Mouse (Mus musculus) cerebellum, postnatal 14 days (tissue): ENCODE measurements around the gene Atp2b2.

Experiments
- DNase-seq, 2 experiments: peaks; one replicate each; pipeline ENCODE4 v3.0.0; 2021; ENCODE audit warnings: mixed read lengths in 2 of 2

Gene Atp2b2

GRCm38 (mm10) chr6:113856095-113856646 lies 186.2 kb downstream of the Atp2b2 start:
- peak; percentile 59 to 66 for DNase-seq

DNA sequence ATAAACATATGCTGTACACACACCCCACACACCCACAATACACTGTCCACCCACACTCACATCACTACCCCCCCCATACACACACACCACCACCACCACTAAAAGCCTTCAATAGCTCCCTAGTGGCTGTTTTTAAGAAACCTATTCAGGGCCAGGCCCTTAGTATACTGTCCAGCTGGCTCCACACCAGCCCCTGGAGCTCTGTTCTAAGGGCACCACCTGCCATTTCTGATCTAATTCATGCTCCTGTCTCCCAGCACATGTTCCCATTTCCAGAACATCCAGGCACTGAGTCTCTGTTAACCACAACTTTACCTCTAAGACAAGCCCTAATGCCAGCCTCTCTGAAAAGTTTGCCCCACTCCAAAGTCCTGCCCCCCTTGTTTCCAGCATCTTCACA lies 186.8 kb downstream of the Atp2b2 start:
- peak; percentile 77 to 79 for DNase-seq

DNA sequence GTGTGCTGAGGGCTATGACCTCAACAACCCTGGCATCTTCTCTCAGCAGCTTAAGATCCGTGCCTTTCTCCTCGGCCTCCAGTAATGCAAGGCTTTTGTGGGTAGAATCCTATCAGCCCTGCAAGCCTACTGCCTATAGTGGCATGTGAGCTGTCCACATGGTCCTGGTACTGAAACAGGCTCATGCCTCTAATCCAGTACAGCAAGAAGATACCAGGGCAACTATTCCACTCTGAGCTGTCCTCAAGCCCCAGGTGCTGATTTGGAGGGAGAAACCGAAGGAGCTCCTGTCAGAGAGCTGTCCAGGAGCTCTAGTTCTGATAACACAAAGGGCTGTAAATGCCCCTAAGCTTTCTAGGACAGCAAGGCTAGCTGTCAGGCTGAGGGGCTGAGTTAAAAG lies 190.1 kb downstream of the Atp2b2 start:
- DNase-seq = no peak

- no peak for DNase-seq
These were observed 192.6 kb downstream of the Atp2b2 start for GRCm38 (mm10) chr6:113849819-113850218.

DNA sequence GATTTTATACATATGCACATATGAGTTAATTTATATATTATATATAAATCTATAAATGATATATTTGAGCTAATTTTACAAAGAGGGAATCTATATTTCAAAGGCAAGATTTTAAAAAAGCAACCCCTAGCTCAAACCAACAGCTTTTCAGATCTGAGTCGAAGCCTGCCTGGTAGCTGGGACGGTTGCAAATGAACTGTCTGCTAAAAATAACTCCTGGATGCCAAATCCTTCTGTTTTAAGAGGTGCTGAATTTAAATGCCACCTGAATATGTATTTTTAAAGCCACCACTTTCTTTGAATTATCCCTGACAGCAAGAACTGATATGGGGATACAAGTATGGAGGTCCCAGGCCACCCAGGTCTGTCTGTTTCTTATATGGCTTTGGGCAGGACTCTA lies 193.8 kb downstream of the Atp2b2 start:
- DNase-seq = no peak

DNA sequence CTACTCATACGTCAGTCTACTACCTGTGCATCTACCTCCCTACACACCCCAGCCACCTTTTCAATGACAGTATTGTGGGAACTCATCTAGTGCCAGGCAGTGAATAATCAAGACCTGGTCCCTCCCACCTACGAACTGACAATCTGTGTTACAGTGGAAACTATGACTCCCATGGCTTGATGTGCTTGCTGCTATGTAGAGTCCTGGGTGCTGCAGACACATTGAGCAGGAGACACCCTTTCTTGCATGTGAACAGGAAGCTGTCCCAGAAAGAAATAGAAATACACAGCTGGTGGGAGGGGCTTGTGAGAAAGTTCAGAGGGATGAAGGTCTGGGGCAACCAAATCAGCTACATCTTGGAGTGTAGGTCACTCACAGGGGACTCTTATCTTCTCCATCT lies 195.3 kb downstream of the Atp2b2 start:
- no peak for DNase-seq

DNA sequence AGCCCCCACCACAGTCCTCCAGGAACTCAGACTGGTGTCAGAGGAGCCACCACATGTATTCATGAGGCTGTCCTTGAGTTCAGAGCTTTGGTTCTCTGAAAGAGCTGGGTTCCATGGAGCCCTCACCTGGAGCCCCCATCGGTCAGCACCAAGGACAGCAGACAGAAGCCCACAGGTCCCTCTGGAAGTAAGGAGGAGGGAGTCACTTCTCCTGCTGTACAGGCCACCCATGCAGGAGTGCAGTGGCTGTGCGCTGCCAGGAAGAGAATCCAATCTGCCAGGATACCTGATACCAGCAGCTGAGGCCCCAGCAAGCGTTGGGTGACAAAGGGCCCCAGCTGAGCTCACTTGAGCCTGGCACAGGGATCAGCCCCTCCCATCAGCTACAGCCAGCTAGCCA lies 199.2 kb downstream of the Atp2b2 start:
- no peak for DNase-seq

GRCm38 (mm10) chr6:113838493-113838892 lies 203.9 kb downstream of the Atp2b2 start:
- peak in 1 of 2 experiments; percentile 44 for DNase-seq

GRCm38 (mm10) chr6:113837740-113838139 lies 204.7 kb downstream of the Atp2b2 start:
- no peak for DNase-seq

DNA sequence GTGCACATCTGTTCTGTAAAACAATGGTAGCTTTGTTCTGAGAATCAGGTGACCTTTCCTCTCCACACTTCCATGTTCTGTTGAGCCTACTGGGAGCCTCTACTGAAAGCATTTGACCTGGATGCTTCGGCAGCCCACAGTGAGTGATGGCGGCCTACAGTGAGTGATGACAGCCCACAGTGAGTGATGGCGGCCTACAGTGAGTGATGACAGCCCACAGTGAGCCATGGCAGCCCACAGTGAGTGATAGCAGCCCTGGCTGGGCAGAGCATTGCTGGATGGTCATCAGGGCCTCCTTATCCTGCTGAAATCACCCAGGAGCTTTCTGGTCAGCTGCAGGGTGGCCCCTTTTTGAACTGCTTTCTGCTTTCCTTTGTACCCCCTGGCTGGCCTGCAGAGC lies 205.9 kb downstream of the Atp2b2 start:
- no peak for DNase-seq

- no peak for DNase-seq
These were observed 211.9 kb downstream of the Atp2b2 start for GRCm38 (mm10) chr6:113830463-113830862.

DNA sequence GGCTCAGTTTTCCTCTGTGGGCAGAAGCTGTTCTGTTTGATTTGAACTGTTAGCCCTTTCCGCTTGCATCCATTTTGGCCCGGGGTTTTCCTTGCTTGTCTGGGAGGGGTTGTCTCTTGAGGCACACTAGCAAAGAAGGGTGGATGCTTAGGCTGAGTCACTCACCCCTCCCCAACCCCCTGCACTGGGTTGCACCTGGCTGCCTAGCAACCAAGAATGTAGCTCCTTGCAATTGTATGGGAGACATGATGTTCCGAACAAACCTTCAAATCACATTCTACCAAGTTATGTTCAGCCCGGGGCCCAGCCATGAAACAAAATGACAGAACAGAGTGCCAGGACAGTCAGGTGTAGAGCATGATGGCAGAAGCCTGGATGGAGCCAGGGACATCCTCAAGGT lies 215.1 kb downstream of the Atp2b2 start:
- DNase-seq = no peak

DNA sequence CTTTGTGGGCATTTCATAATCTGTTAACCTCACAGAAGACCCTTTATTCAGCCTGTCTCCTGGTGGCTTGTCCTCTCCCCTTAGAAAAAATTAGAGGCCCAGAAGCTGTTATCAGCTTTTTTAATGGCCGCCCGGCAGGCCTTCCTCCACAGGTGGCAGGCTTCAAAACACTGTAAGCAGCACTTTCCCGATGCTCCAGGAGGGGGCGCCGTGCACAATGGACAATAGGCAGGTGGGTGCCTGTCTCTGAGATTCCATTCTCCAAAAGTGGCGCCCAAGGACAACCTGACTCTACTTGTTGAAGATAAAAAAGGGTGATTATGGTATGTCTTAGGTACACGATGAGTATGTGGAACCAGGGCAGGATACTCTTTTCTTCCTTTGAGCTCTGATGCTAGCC lies 220.0 kb downstream of the Atp2b2 start:
- DNase-seq = peak; percentile 86 to 94

- no peak for DNase-seq
These were observed 225.7 kb downstream of the Atp2b2 start for GRCm38 (mm10) chr6:113816690-113817089.

GRCm38 (mm10) chr6:113811462-113811861 lies 231.0 kb downstream of the Atp2b2 start:
- DNase-seq = no peak

GRCm38 (mm10) chr6:113810667-113811066 lies 231.7 kb downstream of the Atp2b2 start:
- DNase-seq = peak; percentile 50 to 57

GRCm38 (mm10) chr6:113806241-113806640 lies 236.2 kb downstream of the Atp2b2 start:
- DNase-seq = no peak

- no peak for DNase-seq
These were observed 241.2 kb downstream of the Atp2b2 start for GRCm38 (mm10) chr6:113801233-113801632.

GRCm38 (mm10) chr6:113799915-113800314 lies 242.5 kb downstream of the Atp2b2 start:
- no peak for DNase-seq

- DNase-seq = peak; percentile 40 to 58
These were observed 243.1 kb downstream of the Atp2b2 start for GRCm38 (mm10) chr6:113799349-113799748.

GRCm38 (mm10) chr6:113798921-113799320 lies 243.5 kb downstream of the Atp2b2 start:
- no peak for DNase-seq

DNA sequence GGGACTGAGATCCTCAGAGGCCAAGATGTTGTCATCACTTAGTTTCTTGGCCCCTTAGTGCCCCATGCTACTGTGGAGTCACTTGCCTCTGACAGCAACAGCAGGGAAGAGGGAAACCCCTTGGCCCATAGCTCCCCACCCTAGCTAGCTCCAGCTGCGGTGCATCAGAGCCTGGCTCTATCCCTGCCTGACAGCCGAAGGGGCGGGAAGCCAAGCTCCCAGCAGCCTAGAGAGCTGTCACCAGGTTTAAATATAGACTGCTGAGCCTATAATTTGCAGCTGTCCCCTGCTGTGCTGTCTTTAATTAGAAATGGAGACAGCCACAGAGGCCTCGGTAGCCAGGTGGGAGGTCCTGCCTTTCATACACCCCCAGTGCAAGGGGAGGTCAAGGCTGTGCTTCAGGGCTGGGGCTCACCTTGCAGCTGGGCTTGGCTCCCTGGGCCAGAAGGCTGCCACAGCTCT lies 247.1 kb downstream of the Atp2b2 start:
- DNase-seq = peak; percentile 57 to 68

DNA sequence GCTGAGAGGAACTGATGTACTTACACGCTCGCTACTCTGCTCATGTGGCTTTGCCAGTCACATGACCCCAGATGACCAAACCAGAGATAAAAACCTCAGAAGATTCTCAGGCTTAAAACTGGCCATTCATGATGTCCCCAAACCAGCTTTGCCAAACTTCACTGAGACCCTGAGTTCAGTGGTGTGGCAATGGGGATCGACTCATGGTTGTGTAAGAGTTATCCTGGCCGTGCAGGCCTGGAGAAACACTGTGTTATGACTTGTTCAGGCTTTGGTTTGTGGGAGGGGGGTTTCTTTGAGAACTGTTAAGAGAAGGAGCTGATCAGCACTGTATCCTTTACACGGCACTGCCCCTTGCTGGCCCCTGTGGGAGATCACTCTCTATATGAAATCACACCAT lies 250.0 kb downstream of the Atp2b2 start:
- DNase-seq = no peak

- no peak for DNase-seq
These were observed 251.4 kb downstream of the Atp2b2 start for GRCm38 (mm10) chr6:113791012-113791411.

DNA sequence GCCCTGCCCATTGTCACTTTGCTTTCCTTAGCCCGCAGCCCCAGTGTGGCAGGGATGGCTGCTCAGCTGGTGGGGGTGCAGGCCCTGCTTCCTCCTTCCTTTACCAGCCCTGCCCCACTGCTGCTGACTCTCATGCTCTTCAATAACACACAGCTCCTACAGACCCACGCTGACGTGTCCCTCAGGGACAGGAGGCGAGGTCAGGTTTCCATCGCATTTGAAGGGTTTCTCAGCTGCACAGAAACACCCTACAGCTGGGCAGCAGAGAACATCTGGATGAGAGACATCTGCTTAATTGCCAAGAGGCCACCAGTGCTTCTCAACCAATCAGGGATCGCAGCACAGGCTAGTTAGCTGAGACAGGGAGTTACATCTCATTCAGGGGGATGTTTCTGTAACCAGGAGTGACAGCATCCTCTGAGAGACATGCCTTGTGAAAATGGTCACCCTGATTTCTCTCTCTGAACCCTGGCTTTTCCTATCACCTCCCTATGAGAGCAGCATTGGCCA lies 254.9 kb downstream of the Atp2b2 start:
- DNase-seq = no peak
